Mouse (Mus musculus) myocyte (in vitro differentiated cells): ENCODE data around the gene Igsf8.

Experiments used
- CEBPB ChIP-seq: IDR thresholded peaks from 2 replicates; pipeline ENCODE4 v1.6.1; 2011; ENCODE audit warnings: mild to moderate bottlenecking, moderate library complexity; ENCODE audit not compliant: poor library complexity, insufficient read depth, severe bottlenecking
- E2F4 ChIP-seq: IDR thresholded peaks from one replicate; pipeline ENCODE4 v1.6.1; 2011; ENCODE audit warnings: mild to moderate bottlenecking, control low read depth, moderate library complexity; ENCODE audit not compliant: insufficient read depth
- MAX ChIP-seq: IDR thresholded peaks from one replicate; pipeline ENCODE4 v1.6.1; 2011; ENCODE audit warnings: low read depth, mild to moderate bottlenecking, control low read depth
- MYOD1 ChIP-seq, 3 experiments: IDR thresholded peaks; one replicate each; pipeline ENCODE4 v1.6.1; 2011; ENCODE audit warnings: control low read depth in 2 of 3, low read depth in 2 of 3, mild to moderate bottlenecking in 2 of 3, moderate library complexity in 1 of 3; ENCODE audit not compliant: insufficient read length in 2 of 3, control insufficient read depth in 1 of 3
- POLR2A ChIP-seq: IDR thresholded peaks from one replicate; pipeline ENCODE4 v1.6.1; 2011; ENCODE audit warnings: low read depth, mild to moderate bottlenecking, control low read depth, moderate library complexity; ENCODE audit not compliant: insufficient read length
- REST ChIP-seq: IDR thresholded peaks from one replicate; pipeline ENCODE4 v1.6.1; 2011; ENCODE audit warnings: mild to moderate bottlenecking, control low read depth, moderate library complexity; ENCODE audit not compliant: insufficient read depth, insufficient read length
- SRF ChIP-seq: IDR thresholded peaks from one replicate; pipeline ENCODE4 v1.6.1; 2011; ENCODE audit warnings: low read depth; ENCODE audit not compliant: control insufficient read depth, insufficient read length
- TCF12 ChIP-seq: IDR thresholded peaks from one replicate; pipeline ENCODE4 v1.6.1; 2011; ENCODE audit warnings: mild to moderate bottlenecking, control low read depth; ENCODE audit not compliant: poor library complexity, insufficient read depth, severe bottlenecking
- USF1 ChIP-seq: IDR thresholded peaks from one replicate; pipeline ENCODE4 v1.6.1; 2011; ENCODE audit warnings: low read depth, mild to moderate bottlenecking, control low read depth, moderate library complexity

GRCm38 (mm10) chr1:172274116-172274515, 12.7 kb downstream of the Igsf8 start:
- TF ChIP-seq POLR2A, result no peak
- no peak for TF ChIP-seq REST
- TF ChIP-seq MYOD1 (IDR thresholded peaks at IDR 0.05; ENCODE audit: control insufficient read depth in 1 of 3, insufficient read length in 2 of 3, low read depth in 2 of 3), result no peak
- TF ChIP-seq SRF, result no peak
- no peak for TF ChIP-seq TCF12
- no peak for TF ChIP-seq MAX
- TF ChIP-seq E2F4, result no peak
- TF ChIP-seq USF1, result no peak
- no peak for TF ChIP-seq CEBPB
